Mouse (Mus musculus): Measurements from ENCODE around the gene Clec5a. TPM values are rescaled to one million over a fixed set of nuclear protein-coding genes. Genes with fewer than 3 reads are reported as not detected.

Gene Clec5a
- not detected for polyA plus RNA-seq (2012; fragmentation: generic; extraction: Trizol)
- long read RNA-seq, experiment 1, result 0 reads
- long read RNA-seq, experiment 2, result 0 reads

DNA sequence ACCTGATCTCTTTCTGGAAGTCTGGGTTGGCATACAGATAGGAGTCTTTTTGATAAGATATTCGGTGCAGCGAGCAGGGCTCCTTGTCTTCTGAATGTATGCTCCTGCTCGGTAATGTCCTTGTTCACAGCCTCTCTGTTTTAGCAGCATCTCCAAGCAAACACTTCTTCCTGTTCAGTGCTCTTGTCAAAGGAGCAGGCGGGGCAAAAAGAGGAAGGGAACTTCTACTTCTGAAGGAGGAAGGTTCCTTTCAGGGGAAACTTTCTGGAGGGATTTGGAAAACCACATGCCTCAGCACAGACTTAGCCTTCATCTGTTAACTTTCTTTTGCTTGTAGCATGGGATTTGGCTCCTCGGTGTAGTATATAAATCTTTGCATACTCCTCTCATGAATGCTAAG lies at the start of gene Clec5a:
Gene Clec5a (minus strand): TSS at position 177 of the 400 bp plus-strand sequence.
- no peak within 1 kb of the TSS for H3K4me3 ChIP-seq (ENCODE audit: insufficient read depth, poor library complexity, severe bottlenecking)
- no peaks in the 10 kb centered on the region for H3K27me3 ChIP-seq (ENCODE audit: control insufficient read depth, insufficient read depth, insufficient read length)
- H3K36me3 ChIP-seq (ENCODE audit: control insufficient read depth, insufficient read depth), result no peaks in the 10 kb centered on the region
- H3K79me2 ChIP-seq (ENCODE audit: control insufficient read depth, insufficient read depth), result no peaks in the 10 kb centered on the region
- H3K79me3 ChIP-seq (ENCODE audit: low read depth), result no peaks in the 10 kb centered on the region
- H3ac ChIP-seq (ENCODE audit: control insufficient read depth, insufficient read length, low read depth), result no peak within 1 kb of the TSS
- TF ChIP-seq USF1 (IDR thresholded peaks at IDR 0.05; ENCODE audit: low read depth) (no peak), CEBPB (IDR thresholded peaks at IDR 0.05; ENCODE audit: low read depth) (no peak), MYOD1 (IDR thresholded peaks at IDR 0.05; ENCODE audit: control insufficient read depth, insufficient read length, low read depth) (no peak), MAX (IDR thresholded peaks at IDR 0.05) (no peak), FOSL1 (IDR thresholded peaks at IDR 0.05; ENCODE audit: insufficient read depth, low read length, poor library complexity, severe bottlenecking) (no peak), MYOG (IDR thresholded peaks at IDR 0.05; ENCODE audit: control insufficient read depth, extremely low read depth, insufficient read length) (no peak), CTCF (IDR thresholded peaks at IDR 0.05; ENCODE audit: control insufficient read depth, insufficient read depth, insufficient read length) (no peak)

DNA sequence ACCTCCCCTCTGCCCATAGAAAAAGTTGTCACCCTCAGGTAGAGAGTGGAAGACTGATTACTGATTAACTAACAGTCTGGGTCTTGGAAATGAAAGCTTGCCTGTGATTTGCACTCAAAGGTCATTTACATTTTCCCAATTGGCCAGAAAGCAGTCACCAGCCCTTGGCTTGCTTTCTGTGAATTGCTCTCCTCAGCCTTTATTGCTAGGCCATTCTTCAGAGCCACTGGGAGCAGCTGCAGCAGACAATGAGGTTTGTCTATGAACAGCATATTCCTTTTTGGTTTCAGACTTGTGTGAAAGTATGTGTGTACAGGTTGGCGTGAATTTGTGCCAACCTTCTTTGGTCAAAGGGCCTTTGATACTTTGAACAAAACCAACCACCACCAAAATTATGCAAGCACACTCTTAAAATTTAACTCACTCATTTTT lies 49.0 kb upstream of the Clec5a start:
- TF ChIP-seq CEBPB (IDR thresholded peaks at IDR 0.05; ENCODE audit: low read depth) (no peak), MYOD1 (IDR thresholded peaks at IDR 0.05; ENCODE audit: control insufficient read depth, insufficient read length, low read depth) (no peak), USF1 (IDR thresholded peaks at IDR 0.05; ENCODE audit: low read depth) (no peak), MYOG (IDR thresholded peaks at IDR 0.05; ENCODE audit: control insufficient read depth, extremely low read depth, insufficient read length) (no peak), CTCF (IDR thresholded peaks at IDR 0.05; ENCODE audit: control insufficient read depth, insufficient read depth, insufficient read length) (no peak), MAX (IDR thresholded peaks at IDR 0.05) (no peak)
- Histone ChIP-seq H3ac (ENCODE audit: control insufficient read depth, insufficient read length, low read depth) (no peak overlapping the region), H3K36me3 (ENCODE audit: control insufficient read depth, insufficient read depth) (no peaks in the 10 kb centered on the region), H3K4me3 (ENCODE audit: insufficient read depth, poor library complexity, severe bottlenecking) (no peak overlapping the region), H3K79me3 (ENCODE audit: low read depth) (no peaks in the 10 kb centered on the region), H3K79me2 (ENCODE audit: control insufficient read depth, insufficient read depth) (no peaks in the 10 kb centered on the region), H3K27me3 (ENCODE audit: control insufficient read depth, insufficient read depth, insufficient read length) (no peaks in the 10 kb centered on the region)

DNA sequence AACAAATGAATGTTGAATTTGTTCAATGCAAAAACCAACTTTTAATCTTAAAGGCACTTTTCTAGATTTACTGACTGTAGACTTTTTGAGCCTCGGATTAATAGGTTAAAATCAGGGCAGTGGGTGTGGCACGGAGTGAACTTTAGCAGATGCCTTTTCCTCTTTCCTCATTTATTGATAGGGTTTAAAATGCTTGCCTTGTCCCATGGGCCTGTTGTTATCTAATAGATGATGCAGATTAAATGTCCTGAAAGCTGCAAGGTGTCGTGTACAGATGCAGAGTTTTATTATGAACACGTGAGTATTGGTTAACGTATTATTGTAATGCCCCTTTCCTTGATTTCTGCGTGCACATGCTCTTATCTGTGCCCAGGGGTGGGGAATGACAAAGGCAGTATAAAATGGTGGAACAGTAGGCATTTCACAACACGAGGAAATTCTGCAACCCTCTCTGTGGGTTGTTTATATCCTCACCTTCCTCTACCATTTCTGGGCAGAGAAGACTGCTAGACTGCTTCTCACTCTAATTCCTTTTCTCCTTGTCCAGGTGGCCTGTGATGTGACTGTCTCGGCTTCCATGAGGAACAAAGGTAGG lies 42.9 kb upstream of the Clec5a start, which contains the start of gene Mgam:
Gene Mgam (plus strand): TSS at position 426 of the 595 bp plus-strand sequence.
- no peaks in the 10 kb centered on the region for H3K36me3 ChIP-seq (ENCODE audit: control insufficient read depth, insufficient read depth)
- H3K79me3 ChIP-seq (ENCODE audit: low read depth), result no peaks in the 10 kb centered on the region

DNA sequence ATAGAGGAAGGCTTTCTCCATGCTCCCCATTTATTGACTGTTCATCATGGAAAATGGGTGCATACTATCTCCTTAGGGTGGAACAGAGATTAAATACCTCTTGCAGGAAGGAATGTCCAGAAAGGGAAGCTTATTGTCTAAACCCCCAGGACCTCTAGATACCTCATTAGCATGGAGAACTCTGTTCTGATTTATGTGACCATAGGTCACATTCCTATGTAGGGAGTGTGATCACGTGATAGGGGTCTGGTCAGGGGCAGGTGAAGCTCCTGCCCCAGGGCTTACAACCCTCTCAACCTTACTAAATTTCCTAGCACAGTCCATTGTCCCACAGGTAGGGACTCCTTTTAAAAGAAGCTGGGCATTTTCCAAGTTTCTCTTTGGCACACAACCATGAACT lies 40.5 kb upstream of the Clec5a start:
- Histone ChIP-seq H3K4me3 (ENCODE audit: insufficient read depth, poor library complexity, severe bottlenecking) (no peak overlapping the region), H3K27me3 (ENCODE audit: control insufficient read depth, insufficient read depth, insufficient read length) (no peaks in the 10 kb centered on the region), H3K79me2 (ENCODE audit: control insufficient read depth, insufficient read depth) (no peaks in the 10 kb centered on the region), H3K36me3 (ENCODE audit: control insufficient read depth, insufficient read depth) (no peaks in the 10 kb centered on the region), H3ac (ENCODE audit: control insufficient read depth, insufficient read length, low read depth) (no peak overlapping the region), H3K79me3 (ENCODE audit: low read depth) (no peaks in the 10 kb centered on the region)
- no peak for TF ChIP-seq FOSL1 (IDR thresholded peaks at IDR 0.05; ENCODE audit: insufficient read depth, low read length, poor library complexity, severe bottlenecking)
- no peak for TF ChIP-seq CTCF (IDR thresholded peaks at IDR 0.05; ENCODE audit: control insufficient read depth, insufficient read depth, insufficient read length)
- TF ChIP-seq CEBPB (IDR thresholded peaks at IDR 0.05; ENCODE audit: low read depth), result no peak
- no peak for TF ChIP-seq MAX (IDR thresholded peaks at IDR 0.05)
- TF ChIP-seq MYOG (IDR thresholded peaks at IDR 0.05; ENCODE audit: control insufficient read depth, extremely low read depth, insufficient read length), result no peak
- TF ChIP-seq MYOD1 (IDR thresholded peaks at IDR 0.05; ENCODE audit: control insufficient read depth, insufficient read length, low read depth), result no peak
- no peak for TF ChIP-seq USF1 (IDR thresholded peaks at IDR 0.05; ENCODE audit: low read depth)

More for the DNA sequence above, 42.9 kb upstream of the Clec5a start, which contains the start of gene Mgam:
- no peak within 1 kb of the TSS for H3ac ChIP-seq (ENCODE audit: control insufficient read depth, insufficient read length, low read depth)
- H3K27me3 ChIP-seq (ENCODE audit: control insufficient read depth, insufficient read depth, insufficient read length), result no peaks in the 10 kb centered on the region
- TF ChIP-seq CTCF (IDR thresholded peaks at IDR 0.05; ENCODE audit: control insufficient read depth, insufficient read depth, insufficient read length) (no peak), MYOD1 (IDR thresholded peaks at IDR 0.05; ENCODE audit: control insufficient read depth, insufficient read length, low read depth) (no peak), FOSL1 (IDR thresholded peaks at IDR 0.05; ENCODE audit: insufficient read depth, low read length, poor library complexity, severe bottlenecking) (no peak), MYOG (IDR thresholded peaks at IDR 0.05; ENCODE audit: control insufficient read depth, extremely low read depth, insufficient read length) (no peak), USF1 (IDR thresholded peaks at IDR 0.05; ENCODE audit: low read depth) (no peak)
- H3K4me3 ChIP-seq (ENCODE audit: insufficient read depth, poor library complexity, severe bottlenecking), result no peak within 1 kb of the TSS
- H3K79me2 ChIP-seq (ENCODE audit: control insufficient read depth, insufficient read depth), result no peaks in the 10 kb centered on the region

DNA sequence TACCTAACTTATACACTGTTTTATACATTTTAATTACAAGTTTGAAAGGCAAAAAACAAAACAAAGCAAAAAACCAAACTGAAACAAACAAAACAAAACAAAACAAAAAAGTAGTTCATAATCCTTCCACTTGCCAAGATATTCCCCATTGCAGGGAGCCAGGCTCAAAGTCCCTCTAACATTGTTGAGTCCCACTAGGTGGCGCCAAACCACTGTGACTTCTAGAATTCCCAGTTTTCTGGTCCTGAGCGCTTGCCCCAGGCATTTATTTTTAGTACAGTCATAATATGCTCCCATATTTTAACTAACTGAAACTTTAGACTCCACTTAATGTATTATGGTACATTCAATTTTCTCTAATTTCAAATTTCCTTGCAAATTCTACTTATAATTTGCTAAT lies 32.3 kb upstream of the Clec5a start:
- Histone ChIP-seq H3ac (ENCODE audit: control insufficient read depth, insufficient read length, low read depth) (no peak overlapping the region), H3K4me3 (ENCODE audit: insufficient read depth, poor library complexity, severe bottlenecking) (no peak overlapping the region), H3K36me3 (ENCODE audit: control insufficient read depth, insufficient read depth) (no peaks in the 10 kb centered on the region), H3K27me3 (ENCODE audit: control insufficient read depth, insufficient read depth, insufficient read length) (no peaks in the 10 kb centered on the region), H3K79me2 (ENCODE audit: control insufficient read depth, insufficient read depth) (no peaks in the 10 kb centered on the region), H3K79me3 (ENCODE audit: low read depth) (no peaks in the 10 kb centered on the region)
- TF ChIP-seq CTCF (IDR thresholded peaks at IDR 0.05; ENCODE audit: control insufficient read depth, insufficient read depth, insufficient read length), result peak; percentile 36
- no peak for TF ChIP-seq USF1 (IDR thresholded peaks at IDR 0.05; ENCODE audit: low read depth)
- no peak for TF ChIP-seq MYOG (IDR thresholded peaks at IDR 0.05; ENCODE audit: control insufficient read depth, extremely low read depth, insufficient read length)
- TF ChIP-seq FOSL1 (IDR thresholded peaks at IDR 0.05; ENCODE audit: insufficient read depth, low read length, poor library complexity, severe bottlenecking), result no peak
- no peak for TF ChIP-seq MYOD1 (IDR thresholded peaks at IDR 0.05; ENCODE audit: control insufficient read depth, insufficient read length, low read depth)
